Mouse (Mus musculus) small intestine, adult 2 months (tissue): ENCODE results near the gene Tada2a. TPM values are rescaled to one million over a fixed set of nuclear protein-coding genes. Genes with fewer than 3 reads are reported as not detected.

Experiments
- H3K27ac ChIP-seq: fragments of 200-500 bp; 2 replicates; pipeline ENCODE4 v1.5.1; 2012; ENCODE audit warnings: low read depth, low read length, control low read depth, inconsistent platforms; ENCODE audit not compliant: insufficient read depth
- H3K27me3 ChIP-seq: fragments of 200-500 bp; 2 replicates; pipeline ENCODE4 v1.6.1; 2012; ENCODE audit warnings: mild to moderate bottlenecking, moderate library complexity, low read length, inconsistent platforms; ENCODE audit not compliant: control insufficient read depth, insufficient read depth
- H3K36me3 ChIP-seq: fragments of 200-500 bp; 2 replicates; pipeline ENCODE4 v1.6.1; 2012; ENCODE audit warnings: mild to moderate bottlenecking, low read length, control low read depth, inconsistent platforms; ENCODE audit not compliant: control insufficient read depth, insufficient read depth
- H3K4me1 ChIP-seq: fragments of 200-500 bp; 2 replicates; pipeline ENCODE4 v1.6.1; 2012; ENCODE audit warnings: low read length, inconsistent platforms, mixed read lengths; ENCODE audit not compliant: control insufficient read depth, insufficient read depth, insufficient read length
- H3K4me3 ChIP-seq: fragments of 200-500 bp; 2 replicates; pipeline ENCODE4 v1.5.1; 2012; ENCODE audit warnings: low read depth, mild to moderate bottlenecking, control low read depth, inconsistent platforms, low read length, moderate library complexity
- CTCF ChIP-seq: fragments of 200-500 bp; IDR thresholded peaks from 2 replicates; pipeline ENCODE4 v1.5.1; 2012; ENCODE audit warnings: low read depth, mild to moderate bottlenecking, control low read depth, inconsistent platforms, low read length, moderate library complexity, mixed read lengths; ENCODE audit not compliant: insufficient replicate concordance, insufficient read length; ENCODE audit errors: extremely low read depth
- POLR2A ChIP-seq: fragments of 200-500 bp; IDR thresholded peaks from 2 replicates; pipeline ENCODE4 v1.6.1; 2012; ENCODE audit warnings: low read depth, mild to moderate bottlenecking, control low read depth, inconsistent platforms, low read length, moderate library complexity
- WGBS: fragments of 180-500 bp; shearing (Covaris S2); methylation state at CpG from one replicate; pipeline ENCODE4 v1.1.7; 2018; 5-methylcytosine and 5-hydroxymethylcytosine counted together
- polyA plus RNA-seq: library from polyadenylated mRNA; depleted of rRNA; stranded (reverse); fragments of >200 nt; gene quantifications from 2 replicates; pipeline ENCODE4 v1.2.3, GENCODE M21; 2012

Gene Tada2a
- polyA plus RNA-seq, 1 experiment: 1.0 TPM

DNA sequence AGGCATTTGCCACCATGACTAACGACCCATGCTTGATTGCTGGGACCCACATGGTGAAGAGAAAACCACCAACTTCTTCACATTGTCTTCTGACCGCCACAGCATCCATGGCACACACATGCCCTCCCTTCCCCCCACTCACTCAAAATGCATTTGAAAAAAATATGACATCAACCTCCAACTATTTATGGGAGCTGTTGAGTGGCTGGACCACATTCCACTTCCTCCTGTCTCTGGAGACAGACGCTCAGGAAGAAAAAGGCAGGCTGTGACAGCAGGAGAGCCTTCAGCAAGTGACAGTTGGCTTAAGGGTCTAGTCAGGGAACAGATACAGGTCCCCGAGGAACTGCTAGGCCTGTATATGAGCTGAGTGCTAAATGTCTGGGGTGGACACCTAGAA lies 49.5 kb downstream of the Tada2a start:
- Histone ChIP-seq H3K36me3 (no peaks in the 10 kb centered on the region), H3K27ac (no peak overlapping the region), H3K4me3 (no peak overlapping the region), H3K4me1 (no peaks in the 10 kb centered on the region), H3K27me3 (no peaks in the 10 kb centered on the region)
- 71% methylated on average over 4 of the region's 4 CpGs for WGBS
- TF ChIP-seq POLR2A (no peak), CTCF (no peak)

DNA sequence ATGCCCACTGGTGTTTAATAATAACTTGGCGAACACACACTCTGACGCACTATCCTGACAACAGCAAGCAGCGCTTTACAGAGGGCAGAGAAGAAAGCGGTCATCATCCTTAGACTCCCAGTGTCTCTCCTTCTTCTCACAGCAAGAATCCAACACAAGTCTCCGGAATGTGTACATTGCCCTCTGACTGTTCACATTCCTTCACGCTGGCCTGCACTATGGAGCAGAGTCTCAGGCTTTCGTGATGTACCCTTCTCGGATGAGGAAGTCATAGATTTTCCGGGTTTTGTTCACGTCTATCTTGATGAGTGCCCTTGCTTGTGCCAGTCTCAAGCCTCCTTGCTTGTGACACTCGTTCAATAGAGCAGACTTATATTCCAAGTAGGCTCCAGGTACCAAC lies 50.0 kb downstream of the Tada2a start:
- no peak for TF ChIP-seq POLR2A
- TF ChIP-seq CTCF: no peak
- no peaks in the 10 kb centered on the region for H3K4me1 ChIP-seq
- WGBS: 89% methylated on average over 11 of the region's 11 CpGs
- H3K27ac ChIP-seq: no peak overlapping the region
- no peaks in the 10 kb centered on the region for H3K27me3 ChIP-seq
- H3K36me3 ChIP-seq: no peaks in the 10 kb centered on the region
- no peak overlapping the region for H3K4me3 ChIP-seq

DNA sequence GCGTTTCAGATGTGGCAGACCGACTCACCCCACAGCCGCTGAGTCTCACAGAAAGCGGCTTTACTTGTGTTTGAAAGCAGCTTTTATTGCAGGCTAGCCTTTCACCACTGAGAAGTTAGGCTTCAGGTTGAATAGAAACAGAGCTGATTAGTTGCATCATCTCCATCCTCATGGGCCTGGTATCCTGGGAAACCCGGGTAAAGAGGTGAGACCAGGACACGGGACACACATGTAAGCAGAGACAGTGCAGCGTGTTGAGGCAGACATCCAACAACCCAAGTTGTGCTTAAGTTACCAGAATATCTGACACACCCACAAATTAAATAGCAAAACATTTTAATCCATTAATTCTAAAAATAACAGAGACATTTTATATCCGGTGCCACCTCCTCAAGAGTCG lies 50.8 kb downstream of the Tada2a start:
- 87% methylated on average over 9 of the region's 9 CpGs for WGBS
- Histone ChIP-seq H3K36me3 (no peaks in the 10 kb centered on the region), H3K27ac (no peak overlapping the region), H3K4me3 (no peak overlapping the region), H3K4me1 (no peaks in the 10 kb centered on the region), H3K27me3 (no peaks in the 10 kb centered on the region)
- no peak for TF ChIP-seq POLR2A
- TF ChIP-seq CTCF: no peak

DNA sequence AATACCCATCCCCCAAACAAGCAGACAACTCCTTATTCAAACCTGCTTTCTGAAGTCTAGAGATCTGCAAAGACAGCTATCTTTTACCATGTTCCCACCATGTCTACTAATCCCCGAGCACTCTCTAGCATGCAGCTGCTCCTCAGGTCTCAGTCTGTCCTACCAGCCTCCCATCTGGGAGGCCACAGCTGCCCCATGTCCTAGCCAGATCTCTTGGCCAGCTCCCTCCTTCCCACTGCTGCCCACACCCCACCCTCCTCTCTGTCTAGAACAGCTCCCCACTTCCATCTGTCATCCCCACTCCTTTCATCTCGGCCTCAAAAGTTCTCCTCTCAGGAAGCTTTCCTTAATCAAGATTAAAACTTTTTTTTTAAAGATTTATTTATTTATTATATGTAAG lies 52.4 kb downstream of the Tada2a start:
- TF ChIP-seq POLR2A (no peak), CTCF (no peak)
- Histone ChIP-seq H3K27me3 (no peaks in the 10 kb centered on the region), H3K4me3 (no peak overlapping the region), H3K27ac (no peak overlapping the region), H3K36me3 (no peaks in the 10 kb centered on the region), H3K4me1 (no peaks in the 10 kb centered on the region)
- 68% methylated on average over 2 of the region's 2 CpGs for WGBS

DNA sequence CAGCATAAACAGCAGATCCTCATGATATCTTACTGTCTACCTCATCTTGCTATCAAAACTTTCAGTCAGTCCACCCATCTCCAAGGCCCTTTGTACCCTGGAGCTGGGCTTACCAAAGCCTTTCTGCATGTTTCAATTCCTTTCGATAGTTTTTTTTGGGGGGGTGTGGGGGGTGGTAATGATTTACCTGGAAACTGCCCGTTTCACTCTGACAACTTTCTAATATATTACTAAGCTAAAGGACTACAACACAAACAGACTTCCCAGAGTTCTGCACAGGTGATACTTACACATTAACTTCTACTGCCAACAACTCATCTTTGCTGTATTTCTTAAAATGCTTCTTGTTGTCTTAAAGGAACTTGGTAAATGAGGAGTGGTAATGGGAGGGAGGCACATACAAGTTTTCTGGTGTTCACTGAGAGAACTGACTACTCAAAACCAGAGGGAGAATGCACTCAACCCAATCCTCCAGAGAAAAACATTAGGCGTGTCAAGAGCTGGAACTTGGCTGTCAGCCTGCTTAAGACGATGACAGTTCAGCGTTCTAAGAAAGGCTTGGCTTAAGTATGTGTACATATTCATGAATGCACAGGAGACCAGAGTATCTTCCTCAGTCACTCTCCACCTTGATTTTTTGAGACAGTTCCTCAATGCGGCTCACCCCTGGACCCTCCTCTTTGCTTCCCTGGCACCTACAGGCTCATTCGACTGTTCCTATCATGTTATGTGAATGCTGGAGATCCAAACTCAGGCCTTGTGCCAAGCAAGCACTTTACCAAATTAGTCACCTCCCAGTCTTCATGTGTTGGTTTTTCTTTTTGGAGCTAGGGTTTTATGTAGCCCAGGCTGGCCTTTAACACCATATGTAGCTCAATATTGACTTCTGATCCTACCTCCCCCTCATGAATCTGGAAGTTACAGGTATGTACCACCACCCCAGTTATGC lies 55.3 kb downstream of the Tada2a start:
- 0 out of 2 replicates have a peak overlapping the region, but pooled peaks have one; percentile 9 for H3K27ac ChIP-seq
- WGBS: 22% methylated on average over 7 of the region's 7 CpGs

DNA sequence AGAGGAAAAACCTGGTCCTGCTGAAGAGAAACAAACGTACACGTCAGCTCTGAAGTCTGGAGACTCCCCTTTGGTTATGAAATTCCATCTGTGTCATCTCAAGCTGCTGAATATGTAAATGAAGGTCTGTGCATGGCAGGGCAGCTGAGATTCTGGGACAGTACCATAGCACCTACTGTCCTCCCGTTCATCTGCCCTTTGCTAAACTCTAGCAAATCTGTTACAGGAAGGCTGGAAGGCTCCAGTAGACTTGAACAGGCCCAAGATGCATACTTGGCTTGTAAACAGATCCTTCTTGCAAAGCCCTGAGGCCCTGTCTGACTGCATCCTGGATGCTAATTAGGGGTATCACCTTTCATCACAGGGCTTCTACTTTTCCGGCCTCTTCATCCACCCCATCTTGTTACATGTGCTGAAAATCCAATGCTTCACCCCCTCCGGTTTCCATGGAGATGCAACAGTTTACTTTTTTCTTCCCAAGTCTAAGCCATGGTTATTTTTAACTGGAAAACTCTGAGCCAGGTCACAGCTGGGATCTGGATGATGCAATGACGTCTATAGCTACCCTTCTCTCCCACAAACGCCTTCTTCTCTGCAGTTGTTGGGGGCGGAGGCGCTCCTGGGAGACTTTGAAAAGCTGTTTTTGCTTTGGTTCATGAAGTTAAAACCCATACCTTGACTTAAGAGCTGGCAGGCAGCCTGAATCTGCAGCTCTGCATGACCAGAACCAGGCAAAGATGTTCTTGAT lies 56.3 kb downstream of the Tada2a start:
- TF ChIP-seq POLR2A (no peak), CTCF (no peak)
- 0 out of 2 replicates have a peak overlapping the region, but pooled peaks have one; percentile 10 for H3K27ac ChIP-seq
- no peaks in the 10 kb centered on the region for H3K4me1 ChIP-seq
- 63% methylated on average over 9 of the region's 9 CpGs for WGBS
- no peaks in the 10 kb centered on the region for H3K36me3 ChIP-seq
- H3K4me3 ChIP-seq: no peak overlapping the region
- no peaks in the 10 kb centered on the region for H3K27me3 ChIP-seq

More for the DNA sequence above, 55.3 kb downstream of the Tada2a start:
- no peaks in the 10 kb centered on the region for H3K27me3 ChIP-seq
- H3K4me3 ChIP-seq: no peak overlapping the region
- TF ChIP-seq POLR2A (no peak), CTCF (no peak)
- no peaks in the 10 kb centered on the region for H3K36me3 ChIP-seq
- H3K4me1 ChIP-seq: no peaks in the 10 kb centered on the region

DNA sequence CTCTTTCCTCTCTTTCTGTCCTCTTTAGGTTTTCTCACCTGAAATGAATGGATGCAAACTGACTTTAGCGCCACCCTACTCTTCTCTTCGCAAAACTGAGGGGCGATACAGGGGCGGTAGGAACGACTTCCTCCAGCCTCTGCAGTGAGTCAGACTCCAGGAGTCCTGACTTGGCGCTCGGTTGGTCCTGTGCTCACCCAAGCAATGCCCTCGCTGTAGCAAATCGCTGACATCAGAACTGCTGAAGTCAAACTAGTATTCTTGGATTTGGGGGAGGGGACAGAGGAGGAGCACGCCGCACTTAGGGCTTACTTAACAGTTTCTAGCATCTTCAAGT lies 60.4 kb downstream of the Tada2a start, which contains the start of gene Dusp14:
TSS of gene Dusp14 (minus strand) at position 228 of the 337 bp plus-strand sequence.
- Histone ChIP-seq H3K27ac (no peak within 1 kb of the TSS), H3K36me3 (no peaks in the 10 kb centered on the region), H3K27me3 (peaks cover 15% of the 10 kb centered on the region), H3K4me1 (no peaks in the 10 kb centered on the region), H3K4me3 (peak within 1 kb of the TSS; percentile 91)
- TF ChIP-seq CTCF: no peak
- TF ChIP-seq POLR2A: no peak
- WGBS: 35% methylated on average over 11 of the region's 11 CpGs
